Mouse (Mus musculus) bone marrow macrophage, adult 2 months (primary cell): ENCODE measurements around the gene Prkce.

Source experiments
- CTCF ChIP-seq: IDR thresholded peaks from 2 replicates; pipeline ENCODE4 v1.5.1; 2012; ENCODE audit warnings: low read depth, mild to moderate bottlenecking, low read length, moderate library complexity
- POLR2A ChIP-seq: IDR thresholded peaks from 2 replicates; pipeline ENCODE4 v1.6.1; 2012; ENCODE audit warnings: mild to moderate bottlenecking, low read depth, low read length, borderline replicate concordance

GRCm38 (mm10) chr17:86164416-86164815, 3.2 kb upstream of the Prkce start:
- TF ChIP-seq POLR2A = no peak
- TF ChIP-seq CTCF = no peak
